Mouse (Mus musculus): ENCODE measurements around the gene Aurkb. TPM values are rescaled to one million over a fixed set of nuclear protein-coding genes. Genes with fewer than 3 reads are reported as not detected.

Gene Aurkb
- polyA plus RNA-seq, 1 experiment from 2014 or later = 95.3 TPM

- Histone ChIP-seq H3K9me3 (replicated peaks; ENCODE audit: control insufficient read depth, low read length) (no peaks in the 10 kb centered on the region), H3K27me3 (ENCODE audit: control insufficient read depth, insufficient read depth, low read length) (no peaks in the 10 kb centered on the region), H3K9ac (ENCODE audit: low read length) (peak overlapping the region; percentile 65), H3K36me3 (ENCODE audit: control insufficient read depth, insufficient read depth) (peaks cover 53% of the 10 kb centered on the region), H3K27ac (ENCODE audit: low read length) (peak overlapping the region; percentile 84), H3K4me2 (ENCODE audit: low read depth, low read length) (peak overlapping the region; percentile 98), H3K4me3 (ENCODE audit: low read length) (peak overlapping the region; percentile 76), H3K4me1 (ENCODE audit: control insufficient read depth, insufficient read depth, low read length) (peaks cover 33% of the 10 kb centered on the region)
- 84% methylated on average over 20 of the region's 20 CpGs for WGBS
- ATAC-seq (replicated peaks; ENCODE audit: extremely low read depth, insufficient read depth, low FRiP score) = no peak
Observed at GRCm38 (mm10) chr11:69100639-69101360, 55.4 kb downstream of the Aurkb start.

Other genes starting within 250 kb of the Aurkb start
- 75.4 and 79.4 TPM in 2 replicates for gene Ndel1, start 173.8 kb upstream of the Aurkb start, polyA plus RNA-seq (2015; fragmentation: Nextera tagmentation; extraction: Ambion mirVana)
- gene Rnf222, start 157.1 kb upstream of the Aurkb start, polyA plus RNA-seq (2015; fragmentation: Nextera tagmentation; extraction: Ambion mirVana) = 0.09 and 0.13 TPM in 2 replicates
- 505 and 551 TPM in 2 replicates for gene Rpl26, start 144.1 kb upstream of the Aurkb start, polyA plus RNA-seq (2015; fragmentation: Nextera tagmentation; extraction: Ambion mirVana)
- gene Odf4, start 118.6 kb upstream of the Aurkb start, polyA plus RNA-seq (2015; fragmentation: Nextera tagmentation; extraction: Ambion mirVana) = not detected in 2 replicates
- 13.1 and 15.4 TPM in 2 replicates for gene Arhgef15, start 88.2 kb upstream of the Aurkb start, polyA plus RNA-seq (2015; fragmentation: Nextera tagmentation; extraction: Ambion mirVana)
- gene Slc25a35, start 77.5 kb upstream of the Aurkb start, polyA plus RNA-seq (2015; fragmentation: Nextera tagmentation; extraction: Ambion mirVana) = 1.7 and 2.2 TPM in 2 replicates
- gene Rangrf, start 70.5 kb upstream of the Aurkb start, polyA plus RNA-seq (2015; fragmentation: Nextera tagmentation; extraction: Ambion mirVana) = 79.2 and 84.3 TPM in 2 replicates
- gene Pfas, start 37.2 kb upstream of the Aurkb start, polyA plus RNA-seq (2015; fragmentation: Nextera tagmentation; extraction: Ambion mirVana) = 16.7 and 19.2 TPM in 2 replicates
- gene Ctc1, start 29.7 kb upstream of the Aurkb start, polyA plus RNA-seq (2015; fragmentation: Nextera tagmentation; extraction: Ambion mirVana) = 44.4 and 49.5 TPM in 2 replicates
- 11.2 and 12.0 TPM in 2 replicates for gene Borcs6, start 14.1 kb downstream of the Aurkb start, polyA plus RNA-seq (2015; fragmentation: Nextera tagmentation; extraction: Ambion mirVana)
- 43.3 and 46.5 TPM in 2 replicates for gene Tmem107, start 25.2 kb downstream of the Aurkb start, polyA plus RNA-seq (2015; fragmentation: Nextera tagmentation; extraction: Ambion mirVana)
- gene Vamp2, start 42.8 kb downstream of the Aurkb start, polyA plus RNA-seq (2015; fragmentation: Nextera tagmentation; extraction: Ambion mirVana) = 84.1 and 91.1 TPM in 2 replicates
- gene Per1, start 49.6 kb downstream of the Aurkb start, polyA plus RNA-seq (2015; fragmentation: Nextera tagmentation; extraction: Ambion mirVana) = 19.6 and 21.9 TPM in 2 replicates
- gene Hes7, start 74.8 kb downstream of the Aurkb start, polyA plus RNA-seq (2015; fragmentation: Nextera tagmentation; extraction: Ambion mirVana) = 0.50 TPM in 2 replicates
- gene 9130213A22Rik, start 76.9 kb downstream of the Aurkb start, polyA plus RNA-seq (2015; fragmentation: Nextera tagmentation; extraction: Ambion mirVana) = 0.41 and 0.72 TPM in 2 replicates
- gene Aloxe3, start 80.2 kb downstream of the Aurkb start, polyA plus RNA-seq (2015; fragmentation: Nextera tagmentation; extraction: Ambion mirVana) = 0.08 and 0.26 TPM in 2 replicates
- not detected in 2 replicates for gene Alox12b, start 111.3 kb downstream of the Aurkb start, polyA plus RNA-seq (2015; fragmentation: Nextera tagmentation; extraction: Ambion mirVana)
- gene Alox8, start 152.2 kb downstream of the Aurkb start, polyA plus RNA-seq (2015; fragmentation: Nextera tagmentation; extraction: Ambion mirVana) = 1.7 TPM in 2 replicates
- gene Gucy2e, start 191.4 kb downstream of the Aurkb start, polyA plus RNA-seq (2015; fragmentation: Nextera tagmentation; extraction: Ambion mirVana) = 0.05 and 0.10 TPM in 2 replicates

Data from heart, embryonic 16.5 days (tissue).